Comparison of ENCODE assay signal across 10 mouse cellular contexts in the genomic region with DNA sequence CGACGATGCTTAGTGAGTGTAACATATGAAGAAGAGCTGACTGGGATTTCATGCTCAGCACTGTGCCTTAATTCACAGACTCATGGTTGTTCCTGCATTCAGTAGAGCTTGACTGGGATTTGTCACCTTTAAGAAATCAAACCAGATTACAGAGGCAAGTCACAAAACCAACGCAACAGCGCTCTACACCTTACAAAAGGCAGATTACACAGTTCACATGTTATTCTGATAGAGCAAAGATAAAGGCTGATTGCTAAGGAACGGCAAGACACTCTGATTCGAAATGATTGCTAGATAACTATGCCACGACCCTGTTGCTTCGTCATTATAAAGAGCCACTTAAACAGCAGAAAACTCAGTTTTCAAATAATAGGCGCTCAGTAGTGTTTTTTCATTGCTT. TPM values are rescaled to one million over a fixed set of nuclear protein-coding genes. Genes with fewer than 3 reads are reported as not detected.
DNase-seq lines count a peak whose midpoint lies in the region; ATAC-seq and TF ChIP-seq lines count a peak whose summit lies in the region.
"Had no signal": no experiment of that assay in that cellular context is flagged by ENCODE, and none has a peak within 500 bp of the region (broad histone marks: within the 10 kb centered on the region; RNA-seq: fewer than 3 reads in every experiment).

No protein-coding gene starts in this region.

- peak overlapping the region; percentile 64 for H3K4me3 ChIP-seq in layer of hippocampus, adult 2 months
- H3K4me3 ChIP-seq in bone marrow macrophage, adult 2 months (ENCODE audit: insufficient read depth, low read length): peak overlapping the region; percentile 57
- H3K4me3 ChIP-seq in heart, embryonic 16.5 days (ENCODE audit: low read length): peak overlapping the region; percentile 40

- DNase-seq in heart, adult 18-20 months: peak; percentile 11 to 38
- no peak for DNase-seq in heart, postnatal 4 days
- no peak for DNase-seq in layer of hippocampus, adult 2 months (ENCODE audit: low spot score in 2 of 2)
- DNase-seq in layer of hippocampus, postnatal 25 days (ENCODE audit: extremely low spot score in 1 of 2, low spot score in 1 of 2): no peak
- DNase-seq in urinary bladder, postnatal 36 days (ENCODE audit: low spot score in 2 of 2): no peak
- DNase-seq in right cerebral cortex, postnatal 4 days: no peak
- DNase-seq: right cerebral cortex, adult 18-20 months had no signal

- ATAC-seq in heart, embryonic 16.5 days (replicated peaks; ENCODE audit: extremely low read depth, insufficient read depth, low FRiP score): no peak
- ATAC-seq: CD4-positive, CD25-positive, alpha-beta regulatory T cell, adult 4 months had no signal

- H3K9me3 ChIP-seq in heart, embryonic 16.5 days (replicated peaks; ENCODE audit: control insufficient read depth, low read length): no peaks in the 10 kb centered on the region

- no peak for TF ChIP-seq CTCF in layer of hippocampus, adult 2 months (conservative IDR thresholded peaks at IDR 0.05)
- TF ChIP-seq CTCF in bone marrow macrophage, adult 2 months (IDR thresholded peaks at IDR 0.05; ENCODE audit: low read depth, low read length): no peak

- peak overlapping the region; percentile 58 for H3K9ac ChIP-seq in heart, embryonic 16.5 days (ENCODE audit: low read length)

- 42% methylated on average over 9 of the region's 9 CpGs for WGBS in heart, embryonic 16.5 days

- no peaks in the 10 kb centered on the region for H3K27me3 ChIP-seq in heart, embryonic 16.5 days (ENCODE audit: control insufficient read depth, insufficient read depth, low read length)

- no peak for TF ChIP-seq POLR2A in bone marrow macrophage, adult 2 months (IDR thresholded peaks at IDR 0.05; ENCODE audit: borderline replicate concordance, low read depth, low read length)

- no peaks in the 10 kb centered on the region for H3K36me3 ChIP-seq in heart, embryonic 16.5 days (ENCODE audit: control insufficient read depth, insufficient read depth)

- peaks cover 3% of the 10 kb centered on the region; the same call in 1 of the 2 replicates for H3K4me1 ChIP-seq in bone marrow macrophage, adult 2 months (ENCODE audit: control insufficient read depth, insufficient read depth, low read length)
- H3K4me1 ChIP-seq in heart, embryonic 16.5 days (ENCODE audit: control insufficient read depth, insufficient read depth, low read length): peaks cover 19% of the 10 kb centered on the region

- H3K27ac ChIP-seq in layer of hippocampus, adult 2 months: peak overlapping the region; percentile 97
- H3K27ac ChIP-seq in bone marrow macrophage, adult 2 months (ENCODE audit: insufficient read depth, low read depth, low read length): peak overlapping the region; percentile 41
- H3K27ac ChIP-seq in heart, embryonic 16.5 days (ENCODE audit: low read length): no peak overlapping the region

- H3K4me2 ChIP-seq in heart, embryonic 16.5 days (ENCODE audit: low read depth, low read length): peak overlapping the region; percentile 61

RNA-seq across cellular contexts. Expression of gene Mef2c, which starts 24.1 kb away (rescaled TPM):
- total RNA-seq in heart, adult 18-20 months (2021): 10 to 100 TPM; 53.4 to 56.5 TPM
- 100 to 1,000 TPM; 108 to 116 TPM for total RNA-seq in heart, postnatal 4 days (2021)
- total RNA-seq in layer of hippocampus, adult 2 months (2021): 100 to 1,000 TPM; 119 to 131 TPM
- 100 to 1,000 TPM; 114 to 128 TPM for total RNA-seq in layer of hippocampus, postnatal 25 days (2021)
- 51.6 and 61.5 TPM in 2 replicates for polyA plus RNA-seq in bone marrow macrophage, adult 2 months (2012; ENCODE audit: insufficient read depth, insufficient read length, missing spikeins)
- 89.6 and 116 TPM in 2 replicates for polyA plus RNA-seq in heart, embryonic 16.5 days (2015; fragmentation: Nextera tagmentation; extraction: Ambion mirVana)

Comparison
In these comparisons a context has a peak if more than half of its experiments do, and no peak if none do; other contexts are left out.
1. DNase-seq: peak in heart, adult 18-20 months (2 of 2); none in heart, postnatal 4 days (single experiment), layer of hippocampus, adult 2 months (0 of 2), layer of hippocampus, postnatal 25 days (0 of 2), urinary bladder, postnatal 36 days (0 of 2) and right cerebral cortex, postnatal 4 days (single experiment).
2. Peak in every context shown above with its lines, with median percentiles within 50 percentile points of each other: H3K4me3 ChIP-seq.